Mouse (Mus musculus): ENCODE data around the gene Sipa1l1. TPM values are rescaled to one million over a fixed set of nuclear protein-coding genes. Genes with fewer than 3 reads are reported as not detected.
"Not testable (repeated sequence)": the region's sequence is repeated elsewhere in the genome, so short reads cannot be mapped to it uniquely, and the experiment has no call there.

Sipa1l1 gene
- polyA plus RNA-seq, 1 experiment from 2014 or later: 26.4 TPM

- Histone ChIP-seq H3K4me3 (replicated peaks) (no peak overlapping the region), H3K9ac (no peak overlapping the region), H3K27ac (no peak overlapping the region), H3K4me1 (peaks cover 10% of the 10 kb centered on the region), H3K4me2 (no peak overlapping the region), H3K27me3 (replicated peaks) (no peaks in the 10 kb centered on the region), H3K36me3 (no peaks in the 10 kb centered on the region), H3K9me3 (no peaks in the 10 kb centered on the region)
- peak; percentile 21; the same call in 1 of the 2 replicates for ATAC-seq (ENCODE audit: insufficient read depth, low FRiP score, low read depth)
- 43% methylated on average over 5 of the region's 5 CpGs for WGBS
Observed at GRCm38 (mm10) chr12:82468416-82468815, 299.3 kb downstream of the Sipa1l1 start.

- peaks cover 10% of the 10 kb centered on the region for H3K4me1 ChIP-seq
Observed at GRCm38 (mm10) chr12:82469706-82470361, 300.7 kb downstream of the Sipa1l1 start.

GRCm38 (mm10) chr12:82470362-82470936, 301.3 kb downstream of the Sipa1l1 start:
- WGBS: 1% methylated on average over 17 of the region's 18 CpGs
- peak; percentile 83 for ATAC-seq (ENCODE audit: insufficient read depth, low FRiP score, low read depth)
- H3K9me3 ChIP-seq: no peaks in the 10 kb centered on the region
- no peaks in the 10 kb centered on the region for H3K27me3 ChIP-seq (replicated peaks)
- H3K36me3 ChIP-seq: no peaks in the 10 kb centered on the region
- peak overlapping the region; percentile 47 for H3K4me3 ChIP-seq (replicated peaks)
- H3K4me1 ChIP-seq: peaks cover 10% of the 10 kb centered on the region
- H3K4me2 ChIP-seq: peak overlapping the region; percentile 77
- peak overlapping the region; percentile 88 for H3K27ac ChIP-seq
- H3K9ac ChIP-seq: no peak overlapping the region

More at GRCm38 (mm10) chr12:82469706-82470361, 300.7 kb downstream of the Sipa1l1 start:
- Histone ChIP-seq H3K9me3 (no peaks in the 10 kb centered on the region), H3K4me3 (replicated peaks) (peak overlapping the region; percentile 47), H3K27me3 (replicated peaks) (no peaks in the 10 kb centered on the region), H3K36me3 (no peaks in the 10 kb centered on the region), H3K9ac (no peak overlapping the region), H3K4me2 (peak overlapping the region; percentile 77), H3K27ac (peak overlapping the region; percentile 88)
- WGBS: 2% methylated on average over 12 of the region's 12 CpGs
- ATAC-seq (ENCODE audit: insufficient read depth, low FRiP score, low read depth): peak; percentile 80

- no peak for ATAC-seq (ENCODE audit: insufficient read depth, low FRiP score, low read depth)
- Histone ChIP-seq H3K36me3 (no peaks in the 10 kb centered on the region), H3K27ac (no peak overlapping the region), H3K4me1 (peaks cover 11% of the 10 kb centered on the region), H3K4me2 (no peak overlapping the region), H3K9ac (no peak overlapping the region), H3K9me3 (no peaks in the 10 kb centered on the region), H3K27me3 (replicated peaks) (no peaks in the 10 kb centered on the region), H3K4me3 (replicated peaks) (no peak overlapping the region)
- 65% methylated on average over 3 of the region's 3 CpGs for WGBS
Observed at GRCm38 (mm10) chr12:82472796-82473195, 303.7 kb downstream of the Sipa1l1 start.

- H3K9ac ChIP-seq: no peak overlapping the region
- no peak for ATAC-seq (ENCODE audit: insufficient read depth, low FRiP score, low read depth)
- H3K4me2 ChIP-seq: no peak overlapping the region
Observed at GRCm38 (mm10) chr12:82473238-82473637, 304.1 kb downstream of the Sipa1l1 start.

GRCm38 (mm10) chr12:82474409-82474808, 305.3 kb downstream of the Sipa1l1 start:
- no peak overlapping the region for H3K27ac ChIP-seq
- no peaks in the 10 kb centered on the region for H3K27me3 ChIP-seq (replicated peaks)
- WGBS: 74% methylated on average over 4 of the region's 4 CpGs
- H3K4me2 ChIP-seq: no peak overlapping the region
- H3K36me3 ChIP-seq: no peaks in the 10 kb centered on the region
- no peak overlapping the region for H3K4me3 ChIP-seq (replicated peaks)
- H3K9ac ChIP-seq: no peak overlapping the region
- peaks cover 4% of the 10 kb centered on the region for H3K4me1 ChIP-seq
- no peak for ATAC-seq (ENCODE audit: insufficient read depth, low FRiP score, low read depth)
- H3K9me3 ChIP-seq: no peaks in the 10 kb centered on the region

More at GRCm38 (mm10) chr12:82473238-82473637, 304.1 kb downstream of the Sipa1l1 start:
- H3K27ac ChIP-seq: no peak overlapping the region
- H3K36me3 ChIP-seq: no peaks in the 10 kb centered on the region
- WGBS: 87% methylated on average over 4 of the region's 4 CpGs
- no peaks in the 10 kb centered on the region for H3K9me3 ChIP-seq
- no peaks in the 10 kb centered on the region for H3K27me3 ChIP-seq (replicated peaks)
- no peak overlapping the region for H3K4me3 ChIP-seq (replicated peaks)
- peaks cover 9% of the 10 kb centered on the region for H3K4me1 ChIP-seq

GRCm38 (mm10) chr12:82476028-82476427, 306.9 kb downstream of the Sipa1l1 start:
- H3K27me3 ChIP-seq (replicated peaks): no peaks in the 10 kb centered on the region
- H3K9ac ChIP-seq: no peak overlapping the region
- H3K4me3 ChIP-seq (replicated peaks): no peak overlapping the region
- H3K36me3 ChIP-seq: no peaks in the 10 kb centered on the region
- WGBS: 81% methylated on average over 10 of the region's 10 CpGs
- no peaks in the 10 kb centered on the region for H3K9me3 ChIP-seq
- no peak overlapping the region for H3K27ac ChIP-seq
- no peak overlapping the region for H3K4me2 ChIP-seq
- ATAC-seq (ENCODE audit: insufficient read depth, low FRiP score, low read depth): no peak
- peaks cover 3% of the 10 kb centered on the region; the same call in 1 of the 2 replicates for H3K4me1 ChIP-seq

- no peak overlapping the region for H3K4me3 ChIP-seq (replicated peaks)
- no peak overlapping the region for H3K27ac ChIP-seq
- WGBS: 45% methylated on average over 2 of the region's 2 CpGs
- H3K4me1 ChIP-seq: peaks cover 3% of the 10 kb centered on the region; the same call in 1 of the 2 replicates
- no peak overlapping the region for H3K4me2 ChIP-seq
- H3K27me3 ChIP-seq (replicated peaks): no peaks in the 10 kb centered on the region
- ATAC-seq (ENCODE audit: insufficient read depth, low FRiP score, low read depth): no peak
- H3K36me3 ChIP-seq: no peaks in the 10 kb centered on the region
- no peak overlapping the region for H3K9ac ChIP-seq
- H3K9me3 ChIP-seq: no peaks in the 10 kb centered on the region
Observed at GRCm38 (mm10) chr12:82476580-82476979, 307.5 kb downstream of the Sipa1l1 start.

GRCm38 (mm10) chr12:82477826-82478225, 308.7 kb downstream of the Sipa1l1 start:
- H3K9ac ChIP-seq: no peak overlapping the region
- H3K36me3 ChIP-seq: no peaks in the 10 kb centered on the region
- H3K4me3 ChIP-seq (replicated peaks): no peak overlapping the region
- H3K4me2 ChIP-seq: no peak overlapping the region
- peaks cover 3% of the 10 kb centered on the region; the same call in 1 of the 2 replicates for H3K4me1 ChIP-seq
- H3K9me3 ChIP-seq: no peaks in the 10 kb centered on the region
- 40% methylated on average over 5 of the region's 5 CpGs for WGBS
- no peak overlapping the region for H3K27ac ChIP-seq
- peak; percentile 18; the same call in 1 of the 2 replicates for ATAC-seq (ENCODE audit: insufficient read depth, low FRiP score, low read depth)
- H3K27me3 ChIP-seq (replicated peaks): no peaks in the 10 kb centered on the region

GRCm38 (mm10) chr12:82478256-82478655, 309.1 kb downstream of the Sipa1l1 start:
- no peak overlapping the region for H3K27ac ChIP-seq
- no peaks in the 10 kb centered on the region for H3K27me3 ChIP-seq (replicated peaks)
- no peak for ATAC-seq (ENCODE audit: insufficient read depth, low FRiP score, low read depth)

GRCm38 (mm10) chr12:82479393-82479792, 310.3 kb downstream of the Sipa1l1 start:
- WGBS: 62% methylated on average over 3 of the region's 3 CpGs
- Histone ChIP-seq H3K4me1 (peaks cover 3% of the 10 kb centered on the region; the same call in 1 of the 2 replicates), H3K27me3 (replicated peaks) (no peaks in the 10 kb centered on the region)

More at GRCm38 (mm10) chr12:82478256-82478655, 309.1 kb downstream of the Sipa1l1 start:
- Histone ChIP-seq H3K9me3 (no peaks in the 10 kb centered on the region), H3K4me1 (peaks cover 3% of the 10 kb centered on the region; the same call in 1 of the 2 replicates), H3K9ac (no peak overlapping the region), H3K4me3 (replicated peaks) (no peak overlapping the region), H3K4me2 (no peak overlapping the region), H3K36me3 (no peaks in the 10 kb centered on the region)
- WGBS: 37% methylated on average over 8 of the region's 8 CpGs

GRCm38 (mm10) chr12:82480425-82480824, 311.3 kb downstream of the Sipa1l1 start:
- H3K4me2 ChIP-seq; H3K27me3 ChIP-seq (replicated peaks); H3K4me1 ChIP-seq; H3K27ac ChIP-seq; H3K4me3 ChIP-seq (replicated peaks); H3K9me3 ChIP-seq; H3K9ac ChIP-seq; H3K36me3 ChIP-seq; ATAC-seq (ENCODE audit: insufficient read depth, low FRiP score, low read depth): not testable (repeated sequence)
- 74% methylated on average over 5 of the region's 5 CpGs for WGBS

More at GRCm38 (mm10) chr12:82479393-82479792, 310.3 kb downstream of the Sipa1l1 start:
- no peak for ATAC-seq (ENCODE audit: insufficient read depth, low FRiP score, low read depth)
- H3K9ac ChIP-seq: no peak overlapping the region
- no peak overlapping the region for H3K27ac ChIP-seq
- H3K9me3 ChIP-seq: no peaks in the 10 kb centered on the region
- no peaks in the 10 kb centered on the region for H3K36me3 ChIP-seq
- no peak overlapping the region for H3K4me2 ChIP-seq
- no peak overlapping the region for H3K4me3 ChIP-seq (replicated peaks)

Measured in stomach, embryonic 15.5 days (tissue).